26 mouse cellular contexts compared by ENCODE assay signal in genomic region chr16:10171276-10171675, GRCm38 (mm10). TPM values are rescaled to one million over a fixed set of nuclear protein-coding genes. Genes with fewer than 3 reads are reported as not detected.
A peak's percentile ranks its signal among the peaks of the same experiment; 100 is the strongest.
DNase-seq lines count a peak whose midpoint lies in the region; ATAC-seq and TF ChIP-seq lines count a peak whose summit lies in the region.
"Had no signal": no experiment of that assay in that cellular context is flagged by ENCODE, and none has a peak within 500 bp of the region (broad histone marks: within the 10 kb centered on the region; RNA-seq: fewer than 3 reads in every experiment).

No protein-coding gene starts in this region.

- peaks cover 6% of the 10 kb centered on the region; the same call in 1 of the 2 replicates for H3K4me1 ChIP-seq in testis, adult 2 months (ENCODE audit: control insufficient read depth, insufficient read depth, low read length)
- H3K4me1 ChIP-seq in CH12.LX (ENCODE audit: control insufficient read depth in 1 of 2, insufficient read depth in 2 of 2) (peaks cover 8 to 42% of the 10 kb centered on the region in 2 experiments), E14TG2a.4 (replicated peaks; ENCODE audit: low read depth, low read length) (no peaks in the 10 kb centered on the region)
- no peaks in the 10 kb centered on the region for H3K4me1 ChIP-seq in kidney, embryonic 15.5 days

- TF ChIP-seq CTCF in testis, adult 2 months (IDR thresholded peaks at IDR 0.05; ENCODE audit: control insufficient read depth, insufficient read depth, insufficient replicate concordance, low read depth, low read length), result no peak
- no peak for TF ChIP-seq CTCF in CH12.LX (conservative IDR thresholded peaks at IDR 0.05 in 1 of 2, IDR thresholded peaks at IDR 0.05 in 1 of 2; ENCODE audit: low read depth in 2 of 2, low read length in 2 of 2)
- no peak for TF ChIP-seq CTCF in E14TG2a.4 (conservative IDR thresholded peaks at IDR 0.05; ENCODE audit: low read length)

- TF ChIP-seq RAD21 in CH12.LX (IDR thresholded peaks at IDR 0.05; ENCODE audit: low read depth, low read length), result no peak; the same call in none of the 2 replicates

- no peak overlapping the region for H3K27ac ChIP-seq in testis, adult 2 months (ENCODE audit: control insufficient read depth, insufficient read depth, low read depth, low read length)
- peak overlapping the region; percentile 91 for H3K27ac ChIP-seq in CH12.LX (ENCODE audit: insufficient read depth, low read depth)
- H3K27ac ChIP-seq in kidney, embryonic 15.5 days, result no peak overlapping the region

- H3K4me3 ChIP-seq in testis, adult 2 months (ENCODE audit: control insufficient read depth, low read depth, low read length), result peak overlapping the region; percentile 60
- H3K4me3 ChIP-seq in CH12.LX (replicated peaks in 1 of 3; ENCODE audit: low read depth in 2 of 3, low read length in 2 of 3, poor library complexity in 1 of 3) (peak overlapping the region; percentile 33 to 44 (median 37)), E14TG2a.4 (replicated peaks; ENCODE audit: low read length) (0 out of 2 replicates have a peak overlapping the region, but pooled peaks have one; percentile 73)
- no peak overlapping the region for H3K4me3 ChIP-seq in kidney, embryonic 15.5 days (replicated peaks)

- in situ Hi-C loops in CH12.LX (cut with MboI; ENCODE audit: low pct_ligation_motif_present, low pct_unique_long_range_greater_than_20kb, low sequenced_read_pairs), result no loop called here

- peak overlapping the region; percentile 89 for H3K4me2 ChIP-seq in CH12.LX (ENCODE audit: insufficient read depth, low read depth, poor library complexity, severe bottlenecking)
- no peak overlapping the region for H3K4me2 ChIP-seq in kidney, embryonic 15.5 days

- ATAC-seq in kidney, embryonic 15.5 days (replicated peaks; ENCODE audit: low FRiP score), result no peak
- ATAC-seq: activated CD4-positive, CD25-positive, alpha-beta regulatory T cell, adult 4 months; CD4-positive, CD25-positive, alpha-beta regulatory T cell, adult 4 months; Patski had no signal

- dilution Hi-C loops in CH12.LX (cut with MboI; ENCODE audit: extremely low pct_ligation_motif_present, extremely low pct_unique_long_range_greater_than_20kb, low sequenced_read_pairs), result no loop called here

- no peak for TF ChIP-seq POLR2A in testis, adult 2 months (IDR thresholded peaks at IDR 0.05; ENCODE audit: control insufficient read depth, low read depth, low read length)
- peak; percentile 44; the same call in 1 of the 2 replicates for TF ChIP-seq POLR2A in CH12.LX (IDR thresholded peaks at IDR 0.05; ENCODE audit: low read depth, low read length)

- peak; percentile 88 for TF ChIP-seq EP300 in CH12.LX (IDR thresholded peaks at IDR 0.05; ENCODE audit: low read length)

- intact Hi-C loops in heart, postnatal 10 days (cut with DNase I), result no loop called here

- DNase-seq in heart, adult 11 months, result peak; percentile 39
- no peak for DNase-seq in heart, postnatal 10 days
- no peak for DNase-seq in testis, postnatal 14 days (ENCODE audit: low spot score)
- peak; percentile 87 for DNase-seq in CH12.LX (ENCODE audit: extremely low read depth)
- no peak for DNase-seq in spleen, adult 12 weeks (ENCODE audit: low spot score)
- DNase-seq: adrenal gland, adult 2 months; adrenal gland, adult 8-10 months; adrenal gland, postnatal 10 days; adrenal gland, postnatal 14 days; adrenal gland, postnatal 25 days; adrenal gland, postnatal 36 days; B cell, adult 2 months; cerebellum, adult 11 months; cerebellum, adult 11-12 months; cerebellum, adult 18-20 months; cerebellum, adult 2 months had no signal

- no peaks in the 10 kb centered on the region for H3K79me2 ChIP-seq in CH12.LX (replicated peaks; ENCODE audit: control insufficient read depth, extremely low read depth, insufficient read depth, poor library complexity, severe bottlenecking)

- no peaks in the 10 kb centered on the region for H3K27me3 ChIP-seq in testis, adult 2 months (ENCODE audit: control insufficient read depth, insufficient read depth, low read length)
- H3K27me3 ChIP-seq in CH12.LX (replicated peaks) (no peaks in the 10 kb centered on the region), E14TG2a.4 (ENCODE audit: insufficient read depth, low read length) (no peaks in the 10 kb centered on the region)
- no peaks in the 10 kb centered on the region for H3K27me3 ChIP-seq in kidney, embryonic 15.5 days
- H3K27me3 ChIP-seq: Patski had no signal

- H3K9ac ChIP-seq in CH12.LX (ENCODE audit: insufficient read depth, low read depth), result peak overlapping the region; percentile 54; the same call in 1 of the 2 replicates
- H3K9ac ChIP-seq in kidney, embryonic 15.5 days, result no peak overlapping the region

- H3K9me3 ChIP-seq in CH12.LX (replicated peaks; ENCODE audit: low read length), result peaks cover 3% of the 10 kb centered on the region
- H3K9me3 ChIP-seq in E14TG2a.4 (ENCODE audit: low read length), result peaks cover 67% of the 10 kb centered on the region
- no peaks in the 10 kb centered on the region for H3K9me3 ChIP-seq in kidney, embryonic 15.5 days (replicated peaks)
- H3K9me3 ChIP-seq: G1E had no signal

- 92% methylated on average over 4 of the region's 4 CpGs for WGBS in kidney, embryonic 15.5 days

- H3K36me3 ChIP-seq in testis, adult 2 months (ENCODE audit: control insufficient read depth, insufficient read depth, low read length), result no peaks in the 10 kb centered on the region
- H3K36me3 ChIP-seq in CH12.LX (replicated peaks in 1 of 2; ENCODE audit: control insufficient read depth in 1 of 2, insufficient read depth in 1 of 2, low read length in 1 of 2) (peaks cover 0 to 9% of the 10 kb centered on the region in 2 experiments), E14TG2a.4 (ENCODE audit: insufficient read depth, low read length) (peaks cover 38% of the 10 kb centered on the region)
- no peaks in the 10 kb centered on the region for H3K36me3 ChIP-seq in kidney, embryonic 15.5 days
- H3K36me3 ChIP-seq: G1E had no signal

TF ChIP-seq in CH12.LX, 34 proteins besides CTCF, POLR2A, EP300 and RAD21 (continues in another document):
- TF ChIP-seq UBTF (IDR thresholded peaks at IDR 0.05; ENCODE audit: low read depth, low read length) (no peak), ZKSCAN1 (IDR thresholded peaks at IDR 0.05; ENCODE audit: borderline replicate concordance, low read depth, low read length) (no peak), MXI1 (IDR thresholded peaks at IDR 0.05; ENCODE audit: low read depth, low read length) (no peak), ZMIZ1 (IDR thresholded peaks at IDR 0.05; ENCODE audit: low read depth, low read length) (peak; percentile 81; the same call in 1 of the 2 replicates), E2F4 (IDR thresholded peaks at IDR 0.05; ENCODE audit: insufficient replicate concordance, low read depth, low read length) (no peak), BHLHE40 (IDR thresholded peaks at IDR 0.05; ENCODE audit: low read depth, low read length) (peak; percentile 89), CHD1 (IDR thresholded peaks at IDR 0.05; ENCODE audit: low read depth, low read length) (no peak), TBP (conservative IDR thresholded peaks at IDR 0.05; ENCODE audit: low read depth, low read length) (peak; percentile 92), JUN (IDR thresholded peaks at IDR 0.05; ENCODE audit: insufficient read depth, low read depth, low read length) (peak; percentile 82), ZC3H11A (IDR thresholded peaks at IDR 0.05; ENCODE audit: low read depth, low read length) (no peak), NRF1 (IDR thresholded peaks at IDR 0.05; ENCODE audit: low read depth, low read length) (no peak), GABPA (IDR thresholded peaks at IDR 0.05; ENCODE audit: insufficient replicate concordance, low read depth, low read length) (no peak), MAFK (IDR thresholded peaks at IDR 0.05; ENCODE audit: insufficient replicate concordance, low read length) (peak; percentile 74), MAZ (IDR thresholded peaks at IDR 0.05; ENCODE audit: low read depth, low read length) (peak; percentile 80; the same call in 1 of the 2 replicates), RCOR1 (conservative IDR thresholded peaks at IDR 0.05; ENCODE audit: low read depth, low read length) (peak; percentile 88), HCFC1 (IDR thresholded peaks at IDR 0.05; ENCODE audit: low read depth, low read length) (peak; percentile 45; the same call in 1 of the 2 replicates), PAX5 (IDR thresholded peaks at IDR 0.05; ENCODE audit: low read length) (no peak), ELF1 (IDR thresholded peaks at IDR 0.05; ENCODE audit: low read depth, low read length) (peak; percentile 44; the same call in 1 of the 2 replicates), IRF4 (IDR thresholded peaks at IDR 0.05; ENCODE audit: low read depth, low read length) (peak; percentile 96), CHD2 (IDR thresholded peaks at IDR 0.05; ENCODE audit: low read length) (peak; percentile 58), NELFE (IDR thresholded peaks at IDR 0.05; ENCODE audit: low read depth, low read length) (peak; percentile 49; the same call in 1 of the 2 replicates), JUND (conservative IDR thresholded peaks at IDR 0.05; ENCODE audit: low read depth, low read length) (peak; percentile 92), KAT2A (IDR thresholded peaks at IDR 0.05; ENCODE audit: insufficient replicate concordance, low read length) (no peak), SMC3 (IDR thresholded peaks at IDR 0.05; ENCODE audit: low read depth, low read length) (no peak), ETS1 (conservative IDR thresholded peaks at IDR 0.05; ENCODE audit: low read depth, low read length) (peak; percentile 84), MYC (IDR thresholded peaks at IDR 0.05; ENCODE audit: low read depth, low read length) (peak; percentile 80), MAX (IDR thresholded peaks at IDR 0.05; ENCODE audit: low read length) (peak; percentile 80), USF1 (IDR thresholded peaks at IDR 0.05; ENCODE audit: low read depth, low read length) (no peak), USF2 (conservative IDR thresholded peaks at IDR 0.05; ENCODE audit: low read depth, low read length) (no peak), TCF12 (IDR thresholded peaks at IDR 0.05; ENCODE audit: low read depth, low read length) (peak; percentile 75)

RNA-seq across cellular contexts. Expression of gene Rpl39l, which starts 1.2 kb away (rescaled TPM):
- not detected for total RNA-seq in heart, postnatal 10 days (2021)
- polyA plus RNA-seq in testis, adult 2 months (2012; rRNA removed), result 325 and 332 TPM in 2 replicates
- total RNA-seq in CH12.LX (2012; rRNA removed) (4.6 and 7.3 TPM in 2 replicates), CH12.LX (2014; rRNA removed) (9.1 and 10.2 TPM in 2 replicates)
- polyA plus RNA-seq in CH12.LX (2012; ENCODE audit: insufficient read length, low read depth), result 14.9 and 16.2 TPM in 2 replicates
- polyA plus RNA-seq in kidney, embryonic 15.5 days (2015; fragmentation: Nextera tagmentation; extraction: Ambion mirVana), result 0.31 and 1.6 TPM in 2 replicates
- total RNA-seq: adrenal gland, adult 18-20 months; adrenal gland, adult 2 months; adrenal gland, adult 8-10 months; adrenal gland, postnatal 10 days; adrenal gland, postnatal 14 days; adrenal gland, postnatal 25 days; adrenal gland, postnatal 36 days; adrenal gland, postnatal 4 days; MEL had no signal
- polyA plus RNA-seq: adrenal gland, adult 2 months; cerebellum, adult 2 months; G1E; Patski had no signal

RNA-seq across cellular contexts. Expression of gene Atf7ip2, which starts 21.2 kb away (rescaled TPM):
- under 1 TPM in 1 of 2 experiments, not detected in 1; 0.19 TPM for total RNA-seq in heart, postnatal 10 days (2021)
- polyA plus RNA-seq in testis, adult 2 months (2012; rRNA removed), result 7.4 and 8.2 TPM in 2 replicates
- total RNA-seq in CH12.LX (2012; rRNA removed) (not detected in 2 replicates), CH12.LX (2014; rRNA removed) (not detected in 2 replicates)
- polyA plus RNA-seq in CH12.LX (2012; ENCODE audit: insufficient read length, low read depth), result not detected in 2 replicates
- polyA plus RNA-seq in kidney, embryonic 15.5 days (2015; fragmentation: Nextera tagmentation; extraction: Ambion mirVana), result 1.2 and 1.8 TPM in 2 replicates
- total RNA-seq: G1E had no signal
- polyA plus RNA-seq: CD4-positive, CD25-positive, alpha-beta regulatory T cell, adult 4 months; G1E; Patski had no signal

Comparison
In these comparisons a context has a peak if more than half of its experiments do, and no peak if none do; other contexts are left out.
1. DNase-seq: peak in heart, adult 11 months (single experiment) and CH12.LX (single experiment); none in heart, postnatal 10 days (0 of 2), testis, postnatal 14 days (single experiment) and spleen, adult 12 weeks (single experiment).
2. RNA of gene Rpl39l, which starts 1.2 kb away (polyA plus RNA-seq): 325 to 332 TPM in testis, adult 2 months; 14.9 to 16.2 TPM in CH12.LX and 0.31 to 1.6 TPM in kidney, embryonic 15.5 days; every median in the first group is over 10 times any median in the second.